Mouse (Mus musculus): Measurements from ENCODE around the gene Lrrc57. TPM values are rescaled to one million over a fixed set of nuclear protein-coding genes. Genes with fewer than 3 reads are reported as not detected.

The Lrrc57 gene
- total and polyA plus RNA-seq, 3 experiments: 11.1 to 17.5 TPM; not detected in 1

- Histone ChIP-seq H3K4me3 (ENCODE audit: control insufficient read depth in 1 of 2, insufficient read depth in 1 of 2, low read depth in 2 of 2, low read length in 2 of 2) (no peak overlapping the region), H3K36me3 (ENCODE audit: control insufficient read depth in 1 of 2, insufficient read depth in 2 of 2, low read length in 2 of 2) (peaks cover 7 to 48% of the 10 kb centered on the region in 2 experiments), H3K9me3 (replicated peaks; ENCODE audit: insufficient read depth, low read length) (no peaks in the 10 kb centered on the region), H3K4me1 (ENCODE audit: control insufficient read depth in 1 of 2, insufficient read depth in 2 of 2, low read length in 2 of 2) (no peaks in the 10 kb centered on the region; a peak in 1 of 4 replicates), H3K27me3 (ENCODE audit: control insufficient read depth in 1 of 2, insufficient read depth in 2 of 2, low read length in 2 of 2) (no peaks in the 10 kb centered on the region), H3K27ac (ENCODE audit: control insufficient read depth, low read depth, low read length) (no peak overlapping the region), H3K79me2 (ENCODE audit: control insufficient read depth, insufficient read depth, low read length, poor library complexity) (no peaks in the 10 kb centered on the region), H3K9ac (ENCODE audit: control insufficient read depth, low read depth, low read length, poor library complexity, severe bottlenecking) (no peak overlapping the region)
- no peak for TF ChIP-seq MXI1 (IDR thresholded peaks at IDR 0.05; ENCODE audit: low read depth, low read length)
- no peak for TF ChIP-seq TBP (IDR thresholded peaks at IDR 0.05; ENCODE audit: low read depth, low read length)
- TF ChIP-seq RAD21 (IDR thresholded peaks at IDR 0.05; ENCODE audit: low read depth, low read length): no peak
- no peak for TF ChIP-seq TAL1 (IDR thresholded peaks at IDR 0.05; ENCODE audit: low read length)
- TF ChIP-seq JUND (IDR thresholded peaks at IDR 0.05; ENCODE audit: low read depth, low read length): no peak
- no peak for TF ChIP-seq POLR2AphosphoS5 (IDR thresholded peaks at IDR 0.05; ENCODE audit: borderline replicate concordance, low read depth, low read length)
- no peak for TF ChIP-seq CHD1 (IDR thresholded peaks at IDR 0.05; ENCODE audit: low read depth, low read length)
- TF ChIP-seq MAFK (IDR thresholded peaks at IDR 0.05; ENCODE audit: borderline replicate concordance, low read depth, low read length): no peak
- no peak for TF ChIP-seq RCOR1 (IDR thresholded peaks at IDR 0.05; ENCODE audit: low read depth, low read length)
- no peak for TF ChIP-seq MAZ (IDR thresholded peaks at IDR 0.05; ENCODE audit: low read depth, low read length)
- no peak for TF ChIP-seq MEF2A (IDR thresholded peaks at IDR 0.05; ENCODE audit: extremely low read depth, insufficient replicate concordance, low read depth, low read length, poor library complexity, severe bottlenecking)
- DNase-seq (ENCODE audit: low read depth, low spot score): no peak
Observed at GRCm38 (mm10) chr2:120597734-120598133, 11.6 kb downstream of the Lrrc57 start.

GRCm38 (mm10) chr2:120592227-120592626 lies 17.1 kb downstream of the Lrrc57 start:
- H3K36me3 ChIP-seq (ENCODE audit: control insufficient read depth in 1 of 2, insufficient read depth in 2 of 2, low read length in 2 of 2): peaks cover 7 to 33% of the 10 kb centered on the region in 2 experiments
- H3K4me1 ChIP-seq (ENCODE audit: control insufficient read depth in 1 of 2, insufficient read depth in 2 of 2, low read length in 2 of 2): no peaks in the 10 kb centered on the region; a peak in 1 of 4 replicates

GRCm38 (mm10) chr2:120589759-120590158 lies 19.6 kb downstream of the Lrrc57 start:
- H3K36me3 ChIP-seq (ENCODE audit: control insufficient read depth in 1 of 2, insufficient read depth in 2 of 2, low read length in 2 of 2): peaks cover 7 to 19% of the 10 kb centered on the region in 2 experiments
- H3K79me2 ChIP-seq (ENCODE audit: control insufficient read depth, insufficient read depth, low read length, poor library complexity): no peaks in the 10 kb centered on the region
- TF ChIP-seq MYC (IDR thresholded peaks at IDR 0.05; ENCODE audit: low read depth, low read length): no peak
- TF ChIP-seq MXI1 (IDR thresholded peaks at IDR 0.05; ENCODE audit: low read depth, low read length): no peak
- TF ChIP-seq SMC3 (IDR thresholded peaks at IDR 0.05; ENCODE audit: low read depth, low read length): no peak
- TF ChIP-seq CTCF (IDR thresholded peaks at IDR 0.05 in 2 of 3, conservative IDR thresholded peaks at IDR 0.05 in 1 of 3; ENCODE audit: control insufficient read depth in 1 of 3, insufficient read depth in 1 of 3, low read depth in 2 of 3, low read length in 3 of 3, poor library complexity in 1 of 3, severe bottlenecking in 1 of 3): no peak
- no peak for TF ChIP-seq E2F4 (IDR thresholded peaks at IDR 0.05; ENCODE audit: borderline replicate concordance, low read depth, low read length)
- no peak for TF ChIP-seq TBP (IDR thresholded peaks at IDR 0.05; ENCODE audit: low read depth, low read length)
- H3K27ac ChIP-seq (ENCODE audit: control insufficient read depth, low read depth, low read length): no peak overlapping the region
- no peak overlapping the region for H3K9ac ChIP-seq (ENCODE audit: control insufficient read depth, low read depth, low read length, poor library complexity, severe bottlenecking)
- H3K4me1 ChIP-seq (ENCODE audit: control insufficient read depth in 1 of 2, insufficient read depth in 2 of 2, low read length in 2 of 2): no peaks in the 10 kb centered on the region; a peak in 1 of 4 replicates
- H3K9me3 ChIP-seq (replicated peaks; ENCODE audit: insufficient read depth, low read length): no peaks in the 10 kb centered on the region
- H3K27me3 ChIP-seq (ENCODE audit: control insufficient read depth in 1 of 2, insufficient read depth in 2 of 2, low read length in 2 of 2): no peaks in the 10 kb centered on the region
- no peak overlapping the region for H3K4me3 ChIP-seq (ENCODE audit: control insufficient read depth in 1 of 2, insufficient read depth in 1 of 2, low read depth in 2 of 2, low read length in 2 of 2)
- no peak for DNase-seq (ENCODE audit: low read depth, low spot score)

More at GRCm38 (mm10) chr2:120592227-120592626, 17.1 kb downstream of the Lrrc57 start:
- H3K4me3 ChIP-seq (ENCODE audit: control insufficient read depth in 1 of 2, insufficient read depth in 1 of 2, low read depth in 2 of 2, low read length in 2 of 2): no peak overlapping the region
- no peaks in the 10 kb centered on the region for H3K9me3 ChIP-seq (replicated peaks; ENCODE audit: insufficient read depth, low read length)
- H3K27ac ChIP-seq (ENCODE audit: control insufficient read depth, low read depth, low read length): no peak overlapping the region
- no peak for DNase-seq (ENCODE audit: low read depth, low spot score)
- no peak overlapping the region for H3K9ac ChIP-seq (ENCODE audit: control insufficient read depth, low read depth, low read length, poor library complexity, severe bottlenecking)
- no peaks in the 10 kb centered on the region for H3K79me2 ChIP-seq (ENCODE audit: control insufficient read depth, insufficient read depth, low read length, poor library complexity)
- no peaks in the 10 kb centered on the region for H3K27me3 ChIP-seq (ENCODE audit: control insufficient read depth in 1 of 2, insufficient read depth in 2 of 2, low read length in 2 of 2)
- no peak for TF ChIP-seq POLR2AphosphoS2 (IDR thresholded peaks at IDR 0.05; ENCODE audit: low read length)
- no peak for TF ChIP-seq MXI1 (IDR thresholded peaks at IDR 0.05; ENCODE audit: low read depth, low read length)
- no peak for TF ChIP-seq KAT2A (conservative IDR thresholded peaks at IDR 0.05; ENCODE audit: low read depth, low read length)
- no peak for TF ChIP-seq MEF2A (IDR thresholded peaks at IDR 0.05; ENCODE audit: extremely low read depth, insufficient replicate concordance, low read depth, low read length, poor library complexity, severe bottlenecking)
- no peak for TF ChIP-seq ELF1 (IDR thresholded peaks at IDR 0.05; ENCODE audit: low read depth, low read length)
- no peak for TF ChIP-seq MAZ (IDR thresholded peaks at IDR 0.05; ENCODE audit: low read depth, low read length)
- TF ChIP-seq GATA1 (IDR thresholded peaks at IDR 0.05; ENCODE audit: low read depth, low read length): no peak
- TF ChIP-seq ZNF384 (IDR thresholded peaks at IDR 0.05; ENCODE audit: low read depth, low read length): no peak
- TF ChIP-seq JUND (IDR thresholded peaks at IDR 0.05; ENCODE audit: low read depth, low read length): no peak
- TF ChIP-seq TAL1 (IDR thresholded peaks at IDR 0.05; ENCODE audit: low read length): no peak
- TF ChIP-seq CHD1 (IDR thresholded peaks at IDR 0.05; ENCODE audit: low read depth, low read length): no peak

Measured in MEL (cell line).